Mouse (Mus musculus): ENCODE results near the gene Parp16. TPM values are rescaled to one million over a fixed set of nuclear protein-coding genes. Genes with fewer than 3 reads are reported as not detected.
"Not testable (repeated sequence)": the region's sequence is repeated elsewhere in the genome, so short reads cannot be mapped to it uniquely, and the experiment has no call there.

The Parp16 gene
- polyA plus RNA-seq, 1 experiment = 8.4 TPM

GRCm38 (mm10) chr9:65201381-65202164, 6.4 kb downstream of the Parp16 start:
- no peak for TF ChIP-seq CTCF (IDR thresholded peaks at IDR 0.05; ENCODE audit: insufficient read depth, low read length)
- 0 out of 2 replicates have a peak, but pooled peaks have one; percentile 19 for TF ChIP-seq POLR2A (IDR thresholded peaks at IDR 0.05; ENCODE audit: borderline replicate concordance, extremely low read depth, low read depth, low read length)
- DNase-seq = peak; percentile 76
- H3K4me3 ChIP-seq (replicated peaks; ENCODE audit: extremely low read depth, low read depth, low read length) = peak overlapping the region; percentile 70
- 2% methylated on average over 18 of the region's 18 CpGs for WGBS
- peaks cover 5% of the 10 kb centered on the region; the same call in 1 of the 2 replicates for H3K4me1 ChIP-seq (ENCODE audit: control insufficient read depth, insufficient read depth, low read length)

GRCm38 (mm10) chr9:65202165-65202754, 7.1 kb downstream of the Parp16 start:
- Histone ChIP-seq H3K4me1 (ENCODE audit: control insufficient read depth, insufficient read depth, low read length) (peaks cover 5% of the 10 kb centered on the region; the same call in 1 of the 2 replicates), H3K4me3 (replicated peaks; ENCODE audit: extremely low read depth, low read depth, low read length) (peak overlapping the region; percentile 70)
- 24% methylated on average over 11 of the region's 11 CpGs for WGBS
- DNase-seq = no peak
- TF ChIP-seq POLR2A (IDR thresholded peaks at IDR 0.05; ENCODE audit: borderline replicate concordance, extremely low read depth, low read depth, low read length) (no peak), CTCF (IDR thresholded peaks at IDR 0.05; ENCODE audit: insufficient read depth, low read length) (no peak)

- 56% methylated on average over 11 of the region's 11 CpGs for WGBS
- TF ChIP-seq POLR2A (IDR thresholded peaks at IDR 0.05; ENCODE audit: borderline replicate concordance, extremely low read depth, low read depth, low read length) = no peak
- TF ChIP-seq CTCF (IDR thresholded peaks at IDR 0.05; ENCODE audit: insufficient read depth, low read length) = no peak
- Histone ChIP-seq H3K4me3 (replicated peaks; ENCODE audit: extremely low read depth, low read depth, low read length) (no peak overlapping the region), H3K4me1 (ENCODE audit: control insufficient read depth, insufficient read depth, low read length) (peaks cover 1% of the 10 kb centered on the region; the same call in 1 of the 2 replicates)
- DNase-seq = no peak
Measured at GRCm38 (mm10) chr9:65205049-65205815, 10.1 kb downstream of the Parp16 start.

- 77% methylated on average over 9 of the region's 9 CpGs for WGBS
- H3K4me3 ChIP-seq (replicated peaks; ENCODE audit: extremely low read depth, low read depth, low read length); DNase-seq; H3K4me1 ChIP-seq (ENCODE audit: control insufficient read depth, insufficient read depth, low read length): not testable (repeated sequence)
Measured at GRCm38 (mm10) chr9:65207041-65207815, 12.1 kb downstream of the Parp16 start.

GRCm38 (mm10) chr9:65208293-65209179, 13.4 kb downstream of the Parp16 start:
- DNase-seq = no peak
- 90% methylated on average over 32 of the region's 32 CpGs for WGBS
- TF ChIP-seq CTCF (IDR thresholded peaks at IDR 0.05; ENCODE audit: insufficient read depth, low read length) (no peak), POLR2A (IDR thresholded peaks at IDR 0.05; ENCODE audit: borderline replicate concordance, extremely low read depth, low read depth, low read length) (no peak)
- H3K4me3 ChIP-seq (replicated peaks; ENCODE audit: extremely low read depth, low read depth, low read length) = no peak overlapping the region
- H3K4me1 ChIP-seq (ENCODE audit: control insufficient read depth, insufficient read depth, low read length) = no peaks in the 10 kb centered on the region

GRCm38 (mm10) chr9:65211598-65211997, 16.4 kb downstream of the Parp16 start:
- TF ChIP-seq CTCF (IDR thresholded peaks at IDR 0.05; ENCODE audit: insufficient read depth, low read length) = no peak
- no peak for TF ChIP-seq POLR2A (IDR thresholded peaks at IDR 0.05; ENCODE audit: borderline replicate concordance, extremely low read depth, low read depth, low read length)
- no peak for DNase-seq
- Histone ChIP-seq H3K4me3 (replicated peaks; ENCODE audit: extremely low read depth, low read depth, low read length) (no peak overlapping the region), H3K4me1 (ENCODE audit: control insufficient read depth, insufficient read depth, low read length) (peaks cover 4% of the 10 kb centered on the region; the same call in 1 of the 2 replicates)
- 38% methylated on average over 1 of the region's 1 CpGs for WGBS

GRCm38 (mm10) chr9:65214425-65214777, 19.2 kb downstream of the Parp16 start:
- TF ChIP-seq POLR2A (IDR thresholded peaks at IDR 0.05; ENCODE audit: borderline replicate concordance, extremely low read depth, low read depth, low read length) = no peak
- no peak for TF ChIP-seq CTCF (IDR thresholded peaks at IDR 0.05; ENCODE audit: insufficient read depth, low read length)
- Histone ChIP-seq H3K4me1 (ENCODE audit: control insufficient read depth, insufficient read depth, low read length) (peaks cover 8% of the 10 kb centered on the region; the same call in 1 of the 2 replicates), H3K4me3 (replicated peaks; ENCODE audit: extremely low read depth, low read depth, low read length) (peak overlapping the region; percentile 76)
- 11% methylated on average over 10 of the region's 10 CpGs for WGBS
- DNase-seq = no peak

- 1% methylated on average over 55 of the region's 59 CpGs for WGBS
- Histone ChIP-seq H3K4me3 (replicated peaks; ENCODE audit: extremely low read depth, low read depth, low read length) (peak overlapping the region; percentile 76), H3K4me1 (ENCODE audit: control insufficient read depth, insufficient read depth, low read length) (peaks cover 8% of the 10 kb centered on the region; the same call in 1 of the 2 replicates)
- DNase-seq = peak; percentile 90
- TF ChIP-seq POLR2A (IDR thresholded peaks at IDR 0.05; ENCODE audit: borderline replicate concordance, extremely low read depth, low read depth, low read length) (peak; percentile 73), CTCF (IDR thresholded peaks at IDR 0.05; ENCODE audit: insufficient read depth, low read length) (peak; percentile 21; the same call in 1 of the 2 replicates)
Measured at GRCm38 (mm10) chr9:65214778-65215493, 19.8 kb downstream of the Parp16 start.
